Mouse (Mus musculus): ENCODE data around the gene Lbhd1. TPM values are rescaled to one million over a fixed set of nuclear protein-coding genes. Genes with fewer than 3 reads are reported as not detected.

Lbhd1 gene
- total RNA-seq, 4 experiments from 2014 or later, result 0.54 to 7.3 (median 1.7) TPM

Small RNA genes within 50 kb of the gene (microRNA-seq; reads per million reads assigned to microRNA genes)
- gene Mir5136, result not detected

Other genes starting within 250 kb of the Lbhd1 start
- gene Chrm1, start 219.9 kb upstream of the Lbhd1 start, total RNA-seq (2022), result not detected
- gene Slc3a2, start 160.4 kb upstream of the Lbhd1 start, total RNA-seq (2022), result 10 to 100 TPM; 29.7 to 37.0 (median 31.1) TPM
- 10 to 100 TPM; 14.0 to 16.7 (median 14.9) TPM for gene Wdr74, start 147.9 kb upstream of the Lbhd1 start, total RNA-seq (2022)
- gene 1700092M07Rik, start 143.0 kb upstream of the Lbhd1 start, total RNA-seq (2022), result not detected
- 10 to 100 TPM; 12.3 to 19.8 (median 14.9) TPM for gene Stx5a, start 142.3 kb upstream of the Lbhd1 start, total RNA-seq (2022)
- 10 to 100 TPM; 24.0 to 34.0 (median 27.7) TPM for gene Nxf1, start 126.7 kb upstream of the Lbhd1 start, total RNA-seq (2022)
- 100 to 1,000 TPM in 3 of 4 experiments, 10 to 100 TPM in 1; 99.3 to 133 (median 107) TPM for gene Tmem223, start 112.7 kb upstream of the Lbhd1 start, total RNA-seq (2022)
- gene Tmem179b, start 109.3 kb upstream of the Lbhd1 start, total RNA-seq (2022), result 10 to 100 TPM in 1 of 4 experiments, 1 to 10 TPM in 3; 6.9 to 10.3 (median 8.8) TPM
- 1 to 10 TPM; 3.6 to 5.0 (median 4.6) TPM for gene Taf6l, start 97.3 kb upstream of the Lbhd1 start, total RNA-seq (2022)
- 10 to 100 TPM; 36.0 to 42.5 (median 37.7) TPM for gene Polr2g, start 85.2 kb upstream of the Lbhd1 start, total RNA-seq (2022)
- 1 to 10 TPM in 1 of 4 experiments, under 1 TPM in 3; 0.82 to 1.1 (median 0.90) TPM for gene Zbtb3, start 81.2 kb upstream of the Lbhd1 start, total RNA-seq (2022)
- gene Ttc9c, start 64.4 kb upstream of the Lbhd1 start, total RNA-seq (2022), result 10 to 100 TPM; 11.4 to 12.7 (median 11.9) TPM
- gene Hnrnpul2, start 63.7 kb upstream of the Lbhd1 start, total RNA-seq (2022), result 10 to 100 TPM; 38.1 to 45.6 (median 44.3) TPM
- 1 to 10 TPM in 1 of 4 experiments, not detected in 3; 2.0 TPM for gene AC129217.1, start 54.0 kb upstream of the Lbhd1 start, total RNA-seq (2022)
- gene Bscl2, start 46.3 kb upstream of the Lbhd1 start, total RNA-seq (2022), result 10 to 100 TPM; 14.7 to 23.9 (median 20.0) TPM
- not detected for gene Gng3, start 44.5 kb upstream of the Lbhd1 start, total RNA-seq (2022)
- 1 to 10 TPM; 5.3 to 8.8 (median 7.0) TPM for gene Lrrn4cl, start 33.0 kb upstream of the Lbhd1 start, total RNA-seq (2022)
- 100 to 1,000 TPM; 207 to 248 (median 231) TPM for gene Ubxn1, start 12.2 kb upstream of the Lbhd1 start, total RNA-seq (2022)
- gene Uqcc3, start 2.8 kb upstream of the Lbhd1 start, total RNA-seq (2022), result 10 to 100 TPM; 58.7 to 74.6 (median 65.3) TPM
- gene Gm49403, start 198 bp downstream of the Lbhd1 start, total RNA-seq (2022), result not detected
- gene 1810009A15Rik, start 5.1 kb downstream of the Lbhd1 start, total RNA-seq (2022), result 10 to 100 TPM; 13.8 to 16.3 (median 15.9) TPM
- gene Gm49416, start 5.2 kb downstream of the Lbhd1 start, total RNA-seq (2022), result 1 to 10 TPM in 3 of 4 experiments, not detected in 1; 2.6 to 5.7 (median 2.9) TPM
- 10 to 100 TPM; 10.3 to 13.0 (median 11.3) TPM for gene Ints5, start 9.3 kb downstream of the Lbhd1 start, total RNA-seq (2022)
- 10 to 100 TPM; 15.2 to 20.1 (median 18.9) TPM for gene Ganab, start 14.3 kb downstream of the Lbhd1 start, total RNA-seq (2022)
- 10 to 100 TPM; 36.8 to 39.0 (median 38.1) TPM for gene B3gat3, start 36.6 kb downstream of the Lbhd1 start, total RNA-seq (2022)
- gene Rom1, start 45.6 kb downstream of the Lbhd1 start, total RNA-seq (2022), result 1 to 10 TPM; 7.2 to 9.4 (median 8.7) TPM
- 1 to 10 TPM; 3.5 to 4.7 (median 4.3) TPM for gene Eml3, start 45.8 kb downstream of the Lbhd1 start, total RNA-seq (2022)
- gene Mta2, start 58.1 kb downstream of the Lbhd1 start, total RNA-seq (2022), result 10 to 100 TPM; 21.0 to 25.7 (median 23.4) TPM
- 10 to 100 TPM in 1 of 4 experiments, 1 to 10 TPM in 3; 7.8 to 11.8 (median 9.0) TPM for gene Tut1, start 70.1 kb downstream of the Lbhd1 start, total RNA-seq (2022)
- gene Eef1g, start 83.3 kb downstream of the Lbhd1 start, total RNA-seq (2022), result 100 to 1,000 TPM; 411 to 454 (median 425) TPM
- gene Ahnak, start 105.6 kb downstream of the Lbhd1 start, total RNA-seq (2022), result 100 to 1,000 TPM; 249 to 267 (median 253) TPM
- gene Scgb1a1, start 204.2 kb downstream of the Lbhd1 start, total RNA-seq (2022), result not detected